Mouse (Mus musculus) CD4-positive, CD25-positive, alpha-beta regulatory T cell (primary cell): ENCODE data around the gene Lrit3. TPM values are rescaled to one million over a fixed set of nuclear protein-coding genes. Genes with fewer than 3 reads are reported as not detected.

Experiments
- polyA plus RNA-seq: library from polyadenylated mRNA; unstranded; fragments of 100-300 nt; shearing (Covaris generic); gene quantifications from one replicate; pipeline ENCODE4 v1.2.1, GENCODE M21; 2017

Gene Lrit3
- 0.10 TPM for polyA plus RNA-seq

DNA sequence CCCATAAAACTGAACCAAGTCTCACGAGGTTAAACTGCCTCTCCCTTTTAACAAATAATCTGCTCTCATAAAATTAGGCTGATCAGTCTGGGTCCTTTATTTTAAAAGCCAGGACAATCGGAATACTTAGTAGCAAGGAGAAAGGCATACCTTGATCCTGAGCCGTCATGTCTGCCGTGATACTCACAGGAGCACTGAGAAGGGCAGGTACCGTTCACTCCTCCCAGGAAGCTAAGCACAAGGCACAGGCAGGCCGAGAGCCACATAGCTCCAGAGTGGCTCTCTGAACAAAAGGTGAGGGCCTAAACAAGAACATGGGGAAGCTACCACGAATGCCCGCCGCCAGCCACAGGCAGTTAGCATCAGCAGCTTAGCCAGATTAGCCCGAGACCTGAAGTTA lies at the start of gene Lrit3:
Gene Lrit3 (minus strand): TSS at position 266 of the 400 bp plus-strand sequence.

DNA sequence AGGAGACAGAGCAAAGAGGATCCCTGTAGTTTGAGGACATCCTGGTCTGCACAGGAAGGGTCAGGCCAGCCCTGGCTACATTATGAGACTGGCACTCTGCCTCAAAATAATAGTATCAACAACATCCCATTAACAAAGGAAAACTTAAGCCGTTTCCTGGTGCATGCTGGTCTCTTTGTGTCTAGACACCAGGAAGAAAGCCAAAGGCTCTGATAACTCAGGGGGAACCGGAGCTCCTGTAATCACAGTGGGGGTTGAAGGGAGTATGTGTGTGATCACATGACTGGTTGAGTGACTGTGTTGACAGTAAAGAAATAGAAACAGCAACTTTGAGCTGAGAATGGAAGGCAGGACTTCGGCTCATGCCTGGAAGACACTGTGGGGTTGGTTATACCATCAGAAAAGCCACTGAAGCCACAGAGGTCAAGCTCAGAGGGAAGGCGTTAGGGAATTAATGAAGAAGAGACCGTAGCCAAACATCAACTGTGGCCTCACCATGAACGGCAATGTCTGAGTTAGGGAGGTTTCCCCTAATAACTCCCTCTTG lies 31.6 kb upstream of the Lrit3 start, which contains the start of gene Cfi:
Gene Cfi (plus strand): TSS at position 497 of the 547 bp plus-strand sequence.

GRCm38 (mm10) chr3:129831035-129831568 lies 27.3 kb upstream of the Lrit3 start, which contains the start of gene Gar1:
Gene Gar1 (minus strand): TSS chr3:129831396.

DNA sequence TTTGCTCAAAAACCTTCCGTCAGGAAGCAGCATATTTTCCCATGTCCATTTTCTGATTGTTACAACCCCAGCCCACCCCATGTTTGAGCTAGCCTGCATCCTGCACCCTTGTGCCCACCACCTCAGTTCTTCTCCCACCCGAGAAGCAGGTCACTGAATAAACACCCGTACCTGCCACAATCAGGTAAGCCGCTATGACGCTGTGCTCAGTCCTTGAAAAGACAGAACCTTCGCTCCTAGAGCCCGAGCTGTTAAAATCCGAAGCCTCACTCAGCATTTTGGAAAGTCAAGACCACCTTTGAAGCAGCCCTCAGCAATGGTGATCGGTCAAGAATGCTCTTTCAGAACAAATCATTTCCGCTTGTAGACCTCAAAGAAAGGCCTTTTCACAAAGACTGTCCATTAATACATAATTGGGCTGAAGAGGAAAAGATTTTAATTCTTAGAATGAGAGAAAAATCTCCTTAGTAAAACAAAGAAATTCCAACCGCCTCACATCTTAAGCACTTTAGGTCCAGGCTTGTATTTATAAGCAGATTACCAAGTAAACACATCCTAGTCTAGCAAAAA lies 18.5 kb upstream of the Lrit3 start, which contains the start of gene Rrh:
Gene Rrh (minus strand): TSS at position 382 of the 570 bp plus-strand sequence.

GRCm38 (mm10) chr3:129754650-129755604 lies 48.9 kb downstream of the Lrit3 start, which contains the start of gene Egf:
Gene Egf (minus strand): TSS chr3:129755316.

Other genes starting within 250 kb of the Lrit3 start
- gene Egf, start 48.7 kb downstream of the Lrit3 start, polyA plus RNA-seq = 1.2 TPM
- gene Rrh, start 18.6 kb upstream of the Lrit3 start, polyA plus RNA-seq = not detected
- 131 TPM for gene Gar1, start 27.4 kb upstream of the Lrit3 start, polyA plus RNA-seq
- gene Cfi, start 31.9 kb upstream of the Lrit3 start, polyA plus RNA-seq = not detected
- gene Pla2g12a, start 74.6 kb upstream of the Lrit3 start, polyA plus RNA-seq = 21.2 TPM
- gene Casp6, start 97.4 kb upstream of the Lrit3 start, polyA plus RNA-seq = 68.7 TPM
- 44.7 TPM for gene Mcub, start 166.2 kb upstream of the Lrit3 start, polyA plus RNA-seq